Mouse (Mus musculus) brain, embryonic 18.5 days (tissue): ENCODE measurements around the gene 2900026A02Rik.

Source experiments
- DNase-seq: peaks from one replicate; pipeline ENCODE4 v3.0.0-alpha.2; 2012; ENCODE audit warnings: low read depth, low spot score

The 2900026A02Rik gene

GRCm38 (mm10) chr5:113174916-113175692 lies 45.9 kb downstream of the 2900026A02Rik start:
- no peak for DNase-seq

GRCm38 (mm10) chr5:113173318-113173717 lies 47.7 kb downstream of the 2900026A02Rik start:
- DNase-seq = no peak

GRCm38 (mm10) chr5:113171968-113172578 lies 49.0 kb downstream of the 2900026A02Rik start:
- no peak for DNase-seq

- no peak for DNase-seq
Measured at GRCm38 (mm10) chr5:113170064-113170754, 50.8 kb downstream of the 2900026A02Rik start.

GRCm38 (mm10) chr5:113167733-113168132 lies 53.3 kb downstream of the 2900026A02Rik start:
- DNase-seq = no peak

- DNase-seq = no peak
Measured at GRCm38 (mm10) chr5:113165481-113165880, 55.6 kb downstream of the 2900026A02Rik start.

- no peak for DNase-seq
Measured at GRCm38 (mm10) chr5:113164873-113165441, 56.1 kb downstream of the 2900026A02Rik start.

GRCm38 (mm10) chr5:113164448-113164847 lies 56.6 kb downstream of the 2900026A02Rik start:
- DNase-seq = no peak

GRCm38 (mm10) chr5:113163116-113163515 lies 57.9 kb downstream of the 2900026A02Rik start:
- DNase-seq = no peak

- no peak for DNase-seq
Measured at GRCm38 (mm10) chr5:113162699-113163098, 58.3 kb downstream of the 2900026A02Rik start.

GRCm38 (mm10) chr5:113161576-113161975 lies 59.5 kb downstream of the 2900026A02Rik start:
- DNase-seq = no peak

- DNase-seq = no peak
Measured at GRCm38 (mm10) chr5:113160320-113160719, 60.7 kb downstream of the 2900026A02Rik start.

GRCm38 (mm10) chr5:113158759-113159355 lies 62.2 kb downstream of the 2900026A02Rik start:
- DNase-seq = no peak

GRCm38 (mm10) chr5:113157588-113157987 lies 63.4 kb downstream of the 2900026A02Rik start:
- no peak for DNase-seq

GRCm38 (mm10) chr5:113157006-113157405 lies 64.0 kb downstream of the 2900026A02Rik start:
- no peak for DNase-seq

- no peak for DNase-seq
Measured at GRCm38 (mm10) chr5:113155133-113155532, 65.9 kb downstream of the 2900026A02Rik start.

GRCm38 (mm10) chr5:113154441-113154840 lies 66.6 kb downstream of the 2900026A02Rik start:
- no peak for DNase-seq

GRCm38 (mm10) chr5:113153508-113153830 lies 67.6 kb downstream of the 2900026A02Rik start:
- DNase-seq = no peak

- no peak for DNase-seq
Measured at GRCm38 (mm10) chr5:113152663-113153507, 68.2 kb downstream of the 2900026A02Rik start.

- no peak for DNase-seq
Measured at GRCm38 (mm10) chr5:113151554-113152103, 69.4 kb downstream of the 2900026A02Rik start.
